Mouse (Mus musculus): ENCODE results near the gene Yipf1.

Gene Yipf1

DNA sequence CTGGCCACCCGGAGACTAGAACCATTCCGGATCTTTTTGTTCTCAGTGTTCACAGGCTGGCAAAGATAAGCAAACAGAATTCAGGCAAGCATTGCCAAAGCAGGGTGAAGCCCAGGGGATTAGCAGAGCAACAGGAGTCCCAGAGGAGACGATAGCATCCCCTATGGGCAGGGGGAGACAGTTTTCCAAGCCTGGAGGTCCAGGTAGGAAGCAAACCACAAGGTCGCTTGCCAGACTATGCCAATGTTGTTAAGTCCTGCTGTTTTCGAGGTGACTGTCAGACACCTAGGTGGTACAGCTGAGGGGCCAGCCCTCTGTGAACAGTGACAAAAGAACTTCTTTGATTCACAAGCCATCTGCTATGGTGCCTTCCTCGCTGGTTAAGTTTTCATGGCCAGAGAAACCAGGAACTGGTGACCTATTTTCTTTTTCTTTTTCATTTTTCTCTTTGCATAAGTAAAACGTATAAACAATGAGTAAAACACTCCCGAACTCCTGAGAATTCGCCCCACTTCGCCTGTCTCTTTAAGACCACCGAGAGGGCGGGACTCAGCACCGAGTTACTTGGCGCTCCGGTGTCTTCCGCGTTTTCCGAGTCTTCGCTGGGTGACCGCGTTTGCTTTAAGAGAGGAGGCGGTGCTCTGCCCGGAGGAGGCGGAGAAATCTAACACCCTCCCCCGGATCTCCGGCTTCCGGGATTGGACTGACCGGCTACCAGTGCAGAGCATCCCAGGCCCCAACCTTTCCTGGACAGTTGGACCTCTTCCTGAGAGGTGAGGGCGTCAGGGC lies at the start of gene Yipf1:
Gene Yipf1, plus strand, starts transcription at position 674 of the 789 bp plus-strand sequence.
- peak; percentile 81 for DNase-seq (ENCODE audit: low read depth, low spot score)

DNA sequence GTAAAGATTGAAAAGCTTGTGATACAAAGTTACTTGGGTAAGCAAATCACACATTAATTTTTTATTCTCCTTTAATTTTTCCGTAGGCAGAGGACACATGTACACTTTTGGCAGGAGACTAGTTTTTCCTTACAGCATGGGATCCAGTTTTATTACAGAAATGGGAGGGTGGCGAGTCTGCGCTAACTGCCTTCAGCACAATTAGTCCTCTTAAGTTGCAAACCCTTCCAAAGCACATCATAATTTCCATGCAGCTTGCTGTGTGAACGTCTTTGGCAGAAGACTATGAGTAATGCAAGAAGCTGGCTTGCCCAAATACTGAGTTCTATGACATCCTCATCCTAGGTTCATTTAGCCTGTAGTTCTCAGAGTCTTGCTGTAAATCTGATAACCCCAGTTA lies 40.5 kb upstream of the Yipf1 start:
- DNase-seq (ENCODE audit: low read depth, low spot score): no peak

DNA sequence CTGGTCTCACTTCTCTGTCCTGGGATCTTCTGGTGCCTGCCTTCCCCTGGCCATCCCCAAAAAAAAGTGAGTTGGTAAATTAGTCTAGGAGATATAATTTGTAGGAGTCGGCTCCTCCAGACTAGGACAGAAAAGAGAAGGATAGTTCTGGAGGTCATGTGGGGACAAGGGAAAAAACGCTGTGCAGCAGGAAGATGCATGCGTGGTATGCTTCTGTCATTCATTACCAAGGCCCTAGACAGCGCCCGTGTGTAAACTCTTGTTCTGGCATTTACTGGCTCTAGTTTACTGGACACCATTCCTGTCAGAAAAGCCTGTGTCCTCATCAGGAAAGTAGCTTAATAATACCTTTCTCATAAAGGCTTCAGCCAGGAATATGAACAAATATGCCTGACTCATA lies 39.7 kb upstream of the Yipf1 start:
- DNase-seq (ENCODE audit: low read depth, low spot score): no peak

DNA sequence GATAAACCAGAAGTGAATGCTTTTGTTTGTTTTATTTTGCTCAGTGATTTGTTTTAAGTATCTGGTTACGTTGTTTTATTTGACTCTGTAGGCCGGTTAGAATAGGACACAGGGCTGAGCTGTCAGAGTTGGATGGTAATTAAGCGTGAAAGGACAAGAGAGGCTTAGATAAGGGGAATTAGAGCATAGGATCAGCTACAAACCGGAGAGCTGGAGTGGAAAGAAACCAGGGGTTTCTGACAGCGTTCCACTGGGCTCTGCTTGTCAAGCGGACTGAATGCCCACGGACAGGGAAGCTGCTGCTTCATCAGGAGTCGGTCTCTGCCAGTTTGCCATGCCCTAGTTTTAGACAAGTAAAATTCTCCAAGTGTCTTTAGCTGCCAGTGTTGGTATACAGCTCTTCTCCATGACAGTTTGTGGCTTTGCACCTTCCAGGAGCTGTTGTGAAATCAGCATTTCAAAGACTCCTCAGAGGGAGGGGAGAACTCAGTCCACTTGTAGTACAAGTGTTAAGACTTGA lies 35.9 kb upstream of the Yipf1 start:
- DNase-seq (ENCODE audit: low read depth, low spot score): no peak

DNA sequence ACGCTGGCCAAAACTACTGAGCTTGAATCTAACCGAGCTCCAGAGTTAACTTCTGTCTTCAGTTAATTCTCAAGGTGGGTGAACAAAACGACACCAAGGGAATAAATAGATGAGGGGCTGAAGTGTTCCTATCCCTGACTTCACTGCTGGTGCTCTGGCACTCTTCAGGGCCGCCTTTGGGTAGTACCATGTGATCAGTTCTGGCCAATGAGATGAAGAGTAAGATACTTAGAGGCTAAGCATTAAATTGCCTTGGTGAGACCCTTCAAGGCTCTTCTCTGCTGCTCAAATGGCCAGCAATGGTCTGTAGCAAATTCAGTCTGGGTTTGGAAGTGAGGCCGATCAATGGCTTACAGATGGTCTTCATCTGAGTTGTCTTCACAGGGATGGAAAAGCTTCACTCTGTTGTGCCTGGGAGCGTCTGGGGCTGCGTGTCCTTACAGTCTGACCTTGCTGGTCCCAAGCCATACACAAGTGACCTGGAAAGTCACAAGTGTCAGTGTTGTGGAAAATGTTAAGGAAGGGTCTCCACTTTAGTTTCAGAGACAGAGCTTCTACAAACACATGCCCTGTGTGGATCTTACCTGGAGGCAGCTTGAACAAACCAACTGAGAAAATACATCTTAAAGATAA lies 33.2 kb upstream of the Yipf1 start:
- DNase-seq (ENCODE audit: low read depth, low spot score): no peak

DNA sequence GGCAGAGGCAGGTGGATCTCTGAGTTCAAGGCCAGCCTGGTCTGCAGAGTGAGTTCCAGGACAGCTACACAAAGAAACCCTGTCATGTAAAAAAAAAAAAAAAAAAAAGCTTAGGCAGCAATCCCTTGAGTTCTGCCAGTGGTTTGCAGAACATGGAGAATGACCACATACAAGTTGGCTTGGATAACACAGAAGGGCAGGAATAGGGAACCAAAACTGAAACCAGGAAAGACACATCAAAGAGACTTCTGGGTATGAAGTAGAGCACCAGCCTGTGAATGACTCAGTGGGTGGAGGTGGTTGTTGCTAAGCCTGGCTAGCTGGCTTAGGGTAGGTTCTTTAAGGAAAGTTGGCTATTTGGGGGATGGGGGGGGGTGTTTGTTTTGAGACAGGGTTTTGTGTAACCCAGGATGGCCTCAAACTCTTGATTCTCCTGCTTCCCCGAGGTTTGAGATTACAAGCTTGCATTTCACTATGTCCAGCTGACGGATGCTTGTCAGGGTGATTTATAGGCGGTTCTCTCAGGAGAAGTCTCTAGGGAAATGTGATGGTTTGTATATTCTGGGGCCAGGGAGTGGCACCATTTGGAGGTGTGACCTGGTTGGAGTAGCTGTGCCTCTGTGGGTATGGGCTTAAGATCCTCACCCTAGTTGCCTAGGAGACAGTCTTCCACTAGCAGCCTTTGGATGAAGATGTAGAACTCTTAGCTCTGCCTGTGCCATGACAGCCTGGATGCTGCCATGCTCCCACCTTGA lies 28.5 kb upstream of the Yipf1 start:
- no peak for DNase-seq (ENCODE audit: low read depth, low spot score)

DNA sequence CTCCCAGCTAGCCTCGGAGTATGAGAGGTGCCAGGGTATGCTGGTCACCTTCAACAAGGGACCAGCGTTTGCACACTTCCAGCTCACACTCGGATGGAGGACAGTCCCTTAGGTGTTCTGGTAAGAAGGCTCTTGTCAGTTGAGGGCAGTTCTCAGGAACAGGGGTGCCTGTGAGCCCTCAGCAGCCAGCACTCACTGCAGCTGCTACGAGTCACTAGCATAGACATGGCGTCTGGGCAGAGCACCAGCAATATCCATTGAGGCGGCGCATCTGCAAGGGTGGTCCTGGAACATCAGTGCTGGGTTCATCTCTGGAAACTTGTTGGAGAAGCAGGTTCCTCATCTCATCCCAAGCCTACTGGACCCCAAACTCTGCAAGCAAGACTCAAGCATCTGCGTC lies 27.8 kb upstream of the Yipf1 start:
- DNase-seq (ENCODE audit: low read depth, low spot score): no peak

DNA sequence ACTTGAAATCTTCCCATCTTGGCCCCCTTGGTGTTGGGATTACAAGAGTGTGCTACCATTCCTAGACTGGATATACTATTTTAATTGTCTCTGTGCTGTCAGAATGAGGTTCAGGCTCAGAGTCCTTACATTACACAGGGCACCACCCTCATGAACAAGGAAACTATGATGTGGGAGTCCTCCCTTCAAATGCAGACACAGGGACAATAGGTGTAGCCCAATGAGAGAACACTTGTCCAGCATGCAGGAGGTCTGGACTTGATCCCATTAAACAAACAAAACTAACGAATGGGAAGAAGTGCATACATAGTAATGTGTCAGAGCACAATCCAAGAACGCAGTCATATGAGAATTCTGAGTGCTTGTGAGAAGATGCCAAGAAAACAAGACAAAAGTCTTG lies 26.6 kb upstream of the Yipf1 start:
- no peak for DNase-seq (ENCODE audit: low read depth, low spot score)

DNA sequence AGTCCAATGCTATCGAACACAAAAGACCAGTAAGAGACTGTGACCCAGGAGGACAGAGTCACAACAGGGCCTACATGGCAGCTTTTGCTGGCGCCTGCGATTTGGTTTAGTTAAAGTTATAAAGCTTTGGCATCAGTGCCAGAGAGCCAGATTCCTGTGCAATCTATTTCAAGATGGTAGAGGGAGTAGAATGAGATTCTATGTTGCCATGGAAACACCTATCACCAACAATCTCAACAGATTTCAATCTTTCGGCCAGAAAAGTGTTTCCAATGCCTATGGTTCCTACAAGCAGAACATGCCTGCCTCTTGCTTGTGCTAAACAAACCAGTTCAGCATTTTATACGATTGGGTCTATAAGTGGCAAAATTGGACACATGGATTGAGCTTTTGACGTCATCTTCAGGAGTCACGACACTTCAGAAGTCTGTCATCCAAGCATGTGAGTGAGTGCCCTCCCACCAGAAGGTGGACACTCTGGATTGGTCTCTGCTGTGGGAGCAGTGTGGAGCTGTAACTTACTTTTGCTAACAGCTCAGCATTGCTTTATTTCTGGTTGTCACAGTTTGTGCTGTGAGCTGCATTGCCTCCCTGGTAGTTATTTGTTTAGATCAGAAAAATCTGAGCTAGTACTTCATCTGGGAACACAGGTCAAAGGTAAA lies 22.4 kb upstream of the Yipf1 start:
- DNase-seq (ENCODE audit: low read depth, low spot score): no peak

DNA sequence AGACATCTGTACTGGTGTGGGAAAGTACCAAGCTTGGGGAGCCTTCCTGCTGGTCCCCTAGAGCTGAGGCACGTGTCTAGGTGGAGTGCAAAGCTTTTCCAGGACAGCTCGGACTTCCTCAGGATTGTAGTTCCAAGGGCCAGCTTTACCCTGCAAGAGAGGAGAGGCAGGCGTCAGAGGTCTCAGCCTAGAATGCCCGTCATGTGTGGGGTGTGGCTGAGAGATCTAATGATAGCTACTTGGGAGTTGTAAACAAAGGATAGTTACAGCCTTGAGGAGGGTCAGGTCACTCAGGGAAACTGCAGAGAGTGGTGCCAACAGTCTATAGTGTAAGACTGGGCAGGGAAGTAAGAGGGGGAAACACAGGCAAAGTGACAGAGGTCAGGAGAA lies 21.9 kb upstream of the Yipf1 start:
- DNase-seq (ENCODE audit: low read depth, low spot score): no peak

DNA sequence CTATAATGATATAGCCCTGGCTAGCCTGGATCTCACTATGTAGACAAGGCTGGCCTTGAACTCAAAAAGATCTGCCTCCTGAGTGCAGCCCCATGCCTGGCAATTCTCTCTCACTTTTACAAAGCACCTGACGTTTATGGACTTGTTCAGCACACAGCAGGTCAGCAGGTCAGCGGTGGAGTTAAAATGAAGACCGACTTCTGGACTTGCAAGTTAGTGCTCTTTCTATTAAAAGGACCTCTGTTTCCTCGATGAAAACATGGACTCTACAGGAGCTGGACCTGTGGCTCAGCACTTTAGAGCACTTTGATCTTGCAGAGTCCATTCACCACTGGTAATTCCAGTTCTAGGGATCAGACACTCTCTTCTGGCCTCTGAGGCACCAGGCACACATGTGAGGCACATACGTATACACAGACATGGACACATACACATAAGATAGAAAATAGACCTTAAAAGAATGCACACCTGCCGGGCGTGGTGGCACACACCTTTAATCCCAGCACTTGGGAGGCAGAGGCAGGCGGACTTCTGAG lies 16.0 kb upstream of the Yipf1 start:
- DNase-seq (ENCODE audit: low read depth, low spot score): no peak

DNA sequence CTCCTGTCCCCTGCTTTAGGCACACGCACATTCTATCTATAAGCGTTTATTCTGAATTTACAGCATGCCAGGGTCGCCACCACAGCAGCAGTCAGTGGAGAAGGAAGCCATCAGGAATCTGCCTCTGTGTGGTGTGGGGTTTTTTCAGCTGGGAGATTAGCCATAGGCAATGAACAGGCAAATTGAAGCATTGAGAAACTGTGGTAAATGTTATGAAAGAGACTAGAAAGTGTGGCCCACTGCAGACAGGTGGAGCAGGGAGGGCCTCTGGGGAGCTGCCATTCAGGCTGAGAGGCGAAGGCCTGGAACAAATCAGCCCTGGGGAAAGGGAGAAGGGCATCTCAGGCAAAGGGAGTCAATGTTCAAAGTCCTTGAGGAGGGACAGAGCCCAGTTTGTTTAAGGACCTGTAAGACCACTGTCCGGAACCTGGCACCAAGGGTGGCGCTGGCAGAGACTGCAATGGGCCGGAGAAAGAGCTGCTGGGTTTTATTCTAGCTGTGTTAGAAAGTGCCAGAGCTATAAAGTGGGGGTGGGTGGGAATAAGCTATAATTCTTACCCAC lies 14.3 kb upstream of the Yipf1 start:
- no peak for DNase-seq (ENCODE audit: low read depth, low spot score)

DNA sequence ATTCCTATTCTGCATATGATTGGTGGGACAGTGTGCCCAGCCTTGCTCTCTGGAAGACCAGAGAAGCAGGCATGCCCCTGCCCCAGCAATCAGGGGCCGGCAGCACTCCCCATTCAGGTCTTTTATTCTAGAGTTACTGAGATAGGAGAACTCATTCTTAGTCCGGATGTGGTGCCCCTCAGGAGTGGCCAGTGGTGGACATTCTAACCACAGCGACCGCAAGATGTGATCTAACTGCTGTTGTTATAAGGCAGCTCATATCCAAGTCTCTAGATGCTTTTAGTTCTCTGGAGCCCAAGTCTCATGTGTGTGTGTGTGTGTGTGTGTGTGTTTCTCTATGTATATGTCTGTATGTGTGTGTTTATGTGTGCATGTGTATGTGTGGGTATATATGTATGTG lies 13.8 kb upstream of the Yipf1 start:
- DNase-seq (ENCODE audit: low read depth, low spot score): no peak

DNA sequence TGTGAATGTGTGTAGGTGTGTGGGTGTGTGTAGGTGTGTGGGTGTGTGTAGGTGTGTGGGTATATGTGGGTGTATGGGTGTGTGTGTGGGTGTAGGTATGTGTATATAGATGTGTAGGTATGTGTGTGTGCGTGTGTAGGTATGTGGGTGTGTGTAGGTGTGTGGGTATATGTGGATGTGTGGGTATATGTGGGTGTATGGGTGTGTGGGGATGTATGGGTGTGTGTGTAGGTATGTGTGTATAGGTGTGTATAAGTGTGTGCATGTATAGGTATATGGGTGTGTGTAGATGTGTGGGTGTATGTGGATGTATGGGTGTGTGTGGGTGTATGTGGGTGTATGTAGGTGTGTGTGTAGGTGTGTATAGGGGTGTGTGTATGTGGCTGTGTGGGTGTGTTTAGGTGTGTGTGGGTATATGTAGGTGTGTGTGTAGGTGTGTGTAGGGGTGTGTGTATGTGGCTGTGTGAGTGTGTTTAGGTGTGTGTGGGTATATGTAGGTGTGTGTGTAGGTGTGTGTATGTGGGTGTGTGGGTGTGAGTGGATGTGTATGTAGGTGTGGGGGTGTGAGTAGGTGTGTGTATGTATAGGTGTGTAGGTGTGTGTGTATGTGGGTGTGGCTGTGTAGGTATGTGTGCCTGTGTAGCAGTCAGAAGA lies 13.1 kb upstream of the Yipf1 start:
- DNase-seq (ENCODE audit: low read depth, low spot score): no peak

DNA sequence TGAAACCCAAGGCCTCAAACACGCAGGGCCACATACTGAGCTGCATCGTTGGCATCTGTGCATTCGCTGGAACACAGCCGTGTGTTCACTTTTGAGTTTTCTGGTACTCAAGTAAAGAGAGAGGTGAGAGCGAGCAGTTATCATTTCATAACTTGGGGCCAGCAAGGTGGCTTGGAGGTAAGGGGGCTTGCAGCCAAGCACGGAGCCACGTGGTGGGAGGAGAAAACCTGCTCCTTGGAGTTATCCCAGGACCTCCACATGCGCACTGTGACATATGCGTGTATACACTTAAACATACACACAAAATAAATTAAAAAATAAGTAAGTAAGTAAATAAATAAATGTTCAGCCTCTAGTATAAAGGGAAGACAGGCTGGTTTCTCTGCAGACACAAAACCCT lies 11.9 kb upstream of the Yipf1 start:
- DNase-seq (ENCODE audit: low read depth, low spot score): no peak

DNA sequence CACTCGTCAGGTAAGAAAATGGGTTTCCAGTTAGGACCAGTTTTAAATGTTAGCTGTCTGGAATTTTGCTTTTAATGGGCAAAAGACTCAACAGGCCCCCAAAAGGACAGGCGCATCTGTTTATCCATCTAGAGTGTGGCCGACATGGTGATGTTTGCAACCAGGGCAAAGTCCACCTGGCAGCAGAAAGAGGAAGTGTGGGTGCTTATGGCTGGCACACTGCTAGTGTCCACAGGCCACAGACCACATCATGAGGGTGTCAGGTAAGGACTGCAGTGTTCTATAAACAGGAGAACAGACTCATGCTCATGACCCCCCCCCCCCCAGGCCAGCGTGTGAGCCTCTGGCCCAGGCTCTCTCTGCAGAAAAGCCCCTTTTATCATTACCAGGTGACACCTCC lies 11.3 kb upstream of the Yipf1 start:
- no peak for DNase-seq (ENCODE audit: low read depth, low spot score)

DNA sequence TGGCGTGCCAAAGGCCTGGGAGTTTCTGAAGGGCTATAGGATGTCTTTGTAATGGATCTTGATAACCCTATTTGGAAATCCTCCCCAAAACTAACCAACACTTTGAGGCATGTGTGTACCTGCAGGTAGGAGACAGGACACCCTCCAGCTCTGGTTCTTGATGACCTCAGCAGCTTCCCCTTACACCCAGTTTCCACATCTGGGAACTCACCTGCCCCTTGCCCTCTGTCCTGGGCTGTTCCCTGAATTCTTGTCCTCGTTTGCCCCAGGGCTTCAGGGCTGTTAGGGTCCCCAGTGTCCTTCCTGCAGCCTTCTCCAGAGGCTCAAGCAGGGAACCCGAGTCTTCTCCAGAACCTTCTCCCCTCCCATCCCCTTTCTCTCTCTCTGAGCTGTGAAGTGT lies 10.6 kb upstream of the Yipf1 start:
- no peak for DNase-seq (ENCODE audit: low read depth, low spot score)

DNA sequence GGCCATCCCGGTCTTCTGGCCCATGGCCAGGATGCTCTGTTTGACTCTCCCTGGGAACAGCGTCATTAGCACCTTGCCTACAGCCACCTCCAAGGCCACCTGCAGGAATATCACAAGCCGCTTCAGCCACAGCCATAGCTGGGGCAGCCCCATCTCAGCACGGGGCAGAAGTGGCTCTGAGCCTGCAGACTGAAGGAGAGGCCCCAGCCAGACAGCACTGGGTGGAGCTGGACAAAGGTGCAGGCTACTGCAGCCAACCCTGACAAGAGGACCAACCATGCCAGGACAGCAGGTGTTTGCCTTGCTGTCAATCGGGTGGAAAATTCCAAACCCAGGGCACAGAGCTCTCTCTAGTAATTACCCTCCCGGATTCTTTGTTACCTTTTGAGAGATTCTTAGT lies 7.2 kb upstream of the Yipf1 start, which contains the start of gene Dio1:
Gene Dio1, minus strand, starts transcription at position 204 of the 400 bp plus-strand sequence.
- no peak for DNase-seq (ENCODE audit: low read depth, low spot score)

DNA sequence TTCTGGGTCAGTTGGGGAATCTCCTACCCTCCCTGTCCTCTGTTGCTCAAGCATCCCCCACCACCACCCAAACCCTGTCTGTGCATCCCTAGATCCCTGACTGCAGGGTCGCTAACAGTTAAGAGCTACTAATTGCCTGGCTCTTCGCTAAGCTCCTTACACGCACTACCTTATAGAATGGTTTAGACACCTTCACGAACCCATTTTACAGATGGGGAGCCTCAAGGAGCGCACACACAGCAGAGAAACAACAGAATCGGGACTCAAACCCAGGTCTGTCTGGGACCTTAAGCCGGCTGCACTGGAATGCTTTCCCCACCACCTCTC lies 279 bp downstream of the Yipf1 start:
- DNase-seq (ENCODE audit: low read depth, low spot score): no peak

DNA sequence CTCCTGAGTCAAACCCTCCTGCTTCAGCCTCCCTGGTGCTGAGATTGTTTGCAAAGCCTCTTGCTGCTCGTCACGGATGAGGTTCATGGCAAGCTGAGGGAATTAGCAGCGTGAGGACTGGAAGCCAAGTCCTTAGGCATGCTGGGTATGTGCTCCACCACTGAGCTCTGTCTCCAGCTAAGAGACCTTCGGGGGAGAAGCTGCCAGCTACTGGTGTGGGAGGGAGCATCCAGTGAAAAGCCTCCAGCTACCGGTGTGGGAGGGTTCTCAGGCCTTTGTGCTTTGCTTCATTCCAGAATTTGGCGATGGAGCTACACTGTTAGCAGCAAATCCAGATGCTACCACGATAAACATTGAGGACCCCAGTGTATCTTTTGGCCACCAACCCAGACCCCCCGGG lies 4.5 kb downstream of the Yipf1 start:
- no peak for DNase-seq (ENCODE audit: low read depth, low spot score)

DNA sequence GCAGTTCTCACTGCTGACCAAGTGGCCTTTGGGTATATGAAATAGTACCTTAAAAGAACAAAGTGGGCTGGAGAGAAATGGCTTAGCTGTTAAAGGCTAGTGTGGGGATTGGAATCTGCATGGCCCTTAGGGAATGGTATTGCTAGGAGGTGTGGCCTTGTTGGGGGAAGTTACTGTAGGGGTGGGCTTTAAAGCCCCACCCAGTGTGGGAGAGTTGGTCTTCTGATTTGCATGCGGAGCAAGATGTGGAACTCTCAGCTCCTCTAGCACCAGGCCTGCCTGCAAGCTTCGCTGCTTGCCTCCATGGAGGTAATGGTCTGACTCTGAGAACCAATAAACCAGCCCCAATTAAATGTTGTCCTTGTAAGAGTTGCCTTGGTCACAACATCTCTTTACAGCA lies 6.9 kb downstream of the Yipf1 start:
- peak; percentile 8 for DNase-seq (ENCODE audit: low read depth, low spot score)
